Mouse (Mus musculus) thymus, adult 2 months (tissue): ENCODE data around the gene Kif4. TPM values are rescaled to one million over a fixed set of nuclear protein-coding genes. Genes with fewer than 3 reads are reported as not detected.

Experiments
- DNase-seq: peaks from one replicate; pipeline ENCODE4 v3.0.0; 2021
- H3K27ac ChIP-seq: fragments of 200-500 bp; 2 replicates; pipeline ENCODE4 v1.5.1; 2012; ENCODE audit warnings: low read length, control low read depth; ENCODE audit not compliant: control insufficient read depth, insufficient read depth
- H3K27me3 ChIP-seq: fragments of 200-500 bp; 2 replicates; pipeline ENCODE4 v1.6.1; 2012; ENCODE audit warnings: mild to moderate bottlenecking, low read length, moderate library complexity, mixed read lengths; ENCODE audit not compliant: control insufficient read depth, insufficient read depth
- H3K36me3 ChIP-seq: fragments of 200-500 bp; 2 replicates; pipeline ENCODE4 v1.6.1; 2012; ENCODE audit warnings: mild to moderate bottlenecking, low read length, moderate library complexity; ENCODE audit not compliant: control insufficient read depth, insufficient read depth
- H3K4me1 ChIP-seq: fragments of 200-500 bp; replicated peaks from 2 replicates; pipeline ENCODE4 v1.6.1; 2012; ENCODE audit warnings: low read length; ENCODE audit not compliant: control insufficient read depth, insufficient read depth
- H3K4me3 ChIP-seq: fragments of 200-500 bp; 2 replicates; pipeline ENCODE4 v1.5.1; 2012; ENCODE audit warnings: mild to moderate bottlenecking, low read length, control low read depth, moderate library complexity; ENCODE audit not compliant: control insufficient read depth, insufficient read depth
- CTCF ChIP-seq: fragments of 200-500 bp; IDR thresholded peaks from 2 replicates; pipeline ENCODE4 v1.5.1; 2012; ENCODE audit warnings: mild to moderate bottlenecking, control low read depth, low read length, moderate library complexity, borderline replicate concordance; ENCODE audit not compliant: control insufficient read depth, poor library complexity, insufficient read depth; ENCODE audit errors: extremely low read depth
- POLR2A ChIP-seq: fragments of 200-500 bp; IDR thresholded peaks from 2 replicates; pipeline ENCODE4 v1.6.1; 2012; ENCODE audit warnings: mild to moderate bottlenecking, low read length, control low read depth, moderate library complexity; ENCODE audit not compliant: control insufficient read depth, poor library complexity, insufficient read depth; ENCODE audit errors: extremely low read depth
- WGBS: fragments of 180-500 bp; shearing (Covaris S2); methylation state at CpG from one replicate; pipeline ENCODE4 v1.1.7; 2018; 5-methylcytosine and 5-hydroxymethylcytosine counted together
- polyA plus RNA-seq: library from polyadenylated mRNA; depleted of rRNA; stranded (reverse); fragments of >200 nt; gene quantifications from 2 replicates; pipeline ENCODE4 v1.2.3, GENCODE M21; 2012

Kif4 gene
- polyA plus RNA-seq, 1 experiment = 6.3 TPM

DNA sequence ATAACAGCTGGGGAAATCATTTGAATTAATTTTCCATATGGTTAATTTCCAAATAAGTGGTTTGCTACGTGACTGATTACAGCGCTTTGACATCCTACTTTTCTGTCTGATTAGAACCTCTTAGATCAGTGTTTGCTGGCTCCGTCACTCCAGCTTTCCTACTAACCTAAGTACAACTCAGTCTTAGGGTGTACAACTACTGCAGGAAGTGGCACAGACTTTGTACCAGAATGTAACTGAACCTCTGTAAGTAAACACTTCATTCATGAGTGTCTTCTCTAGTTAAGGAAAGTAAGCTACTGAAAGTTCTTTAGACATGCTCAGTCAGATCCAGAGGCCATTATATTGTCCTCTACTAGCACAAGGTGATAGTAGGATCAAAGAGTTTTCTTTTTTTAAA, 52.7 kb downstream of the Kif4 start:
- Histone ChIP-seq H3K36me3 (peaks cover 13% of the 10 kb centered on the region; the same call in 1 of the 2 replicates), H3K4me3 (no peak overlapping the region)

DNA sequence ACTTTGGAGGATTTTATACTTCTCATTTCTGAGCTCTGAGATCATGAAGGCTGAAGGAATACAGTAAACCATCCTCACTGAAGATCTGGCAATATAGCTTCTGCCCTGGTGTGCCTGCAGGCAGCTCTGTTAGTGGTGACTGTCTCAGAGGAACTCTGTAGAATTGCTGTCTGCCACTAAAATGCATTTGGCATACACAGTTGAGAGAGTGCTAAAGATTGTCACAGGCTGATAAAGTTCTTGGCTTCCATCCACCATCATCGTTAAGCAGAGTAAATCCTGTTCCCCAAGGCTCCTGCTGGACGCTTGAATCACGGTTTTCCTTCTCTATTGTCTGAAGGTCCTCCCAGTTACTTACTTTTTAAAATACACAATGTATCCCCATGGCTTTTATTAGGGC, 61.0 kb downstream of the Kif4 start:
- H3K36me3 ChIP-seq = peaks cover 6% of the 10 kb centered on the region; the same call in 1 of the 2 replicates
- no peak for TF ChIP-seq POLR2A
- no peak for TF ChIP-seq CTCF
- H3K27ac ChIP-seq = no peak overlapping the region
- 90% methylated on average over 3 of the region's 3 CpGs for WGBS
- no peak overlapping the region for H3K4me3 ChIP-seq
- no peaks in the 10 kb centered on the region for H3K4me1 ChIP-seq
- no peak for DNase-seq
- no peaks in the 10 kb centered on the region for H3K27me3 ChIP-seq

More for the DNA sequence above, 52.7 kb downstream of the Kif4 start:
- Histone ChIP-seq H3K27ac (no peak overlapping the region), H3K4me1 (no peaks in the 10 kb centered on the region), H3K27me3 (no peaks in the 10 kb centered on the region)
- no peak for DNase-seq
- TF ChIP-seq CTCF = no peak
- TF ChIP-seq POLR2A = no peak
- 94% methylated on average over 3 of the region's 3 CpGs for WGBS

DNA sequence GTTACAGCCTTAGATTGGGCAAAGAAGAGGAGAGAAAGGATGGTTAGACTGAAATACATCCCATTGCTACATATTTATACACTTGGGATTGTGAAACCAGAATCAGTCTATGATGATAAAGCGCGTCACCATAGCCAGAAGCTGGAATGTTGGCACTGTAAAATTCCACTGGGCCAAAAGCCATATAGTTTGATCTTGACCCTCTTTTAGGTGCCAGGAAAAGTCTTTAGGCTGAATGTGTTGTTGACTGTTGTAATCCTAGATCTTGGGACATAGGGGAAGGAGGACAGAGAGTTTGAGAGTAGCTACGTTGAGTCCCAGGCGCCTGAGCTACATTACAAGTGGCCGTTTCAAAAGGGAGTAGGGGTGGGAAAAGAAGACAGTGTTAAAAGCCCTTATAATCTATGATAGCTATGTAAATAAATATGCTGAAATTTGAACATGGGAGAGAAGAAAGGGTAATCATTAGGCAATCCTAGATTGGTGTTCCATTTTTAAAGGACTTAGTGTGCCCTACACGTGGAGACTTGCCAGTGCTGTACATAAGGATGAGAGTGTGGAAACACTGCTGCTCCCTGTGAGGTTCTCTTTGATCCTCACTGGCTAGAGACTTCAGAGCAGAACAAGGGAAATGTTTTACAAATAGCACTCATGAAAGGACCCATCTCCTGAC, 62.0 kb downstream of the Kif4 start:
- 96% methylated on average over 6 of the region's 6 CpGs for WGBS
- Histone ChIP-seq H3K36me3 (peaks cover 6% of the 10 kb centered on the region; the same call in 1 of the 2 replicates), H3K4me3 (no peak overlapping the region), H3K4me1 (no peaks in the 10 kb centered on the region), H3K27me3 (no peaks in the 10 kb centered on the region), H3K27ac (no peak overlapping the region)
- no peak for DNase-seq
- TF ChIP-seq POLR2A = no peak
- TF ChIP-seq CTCF = no peak

DNA sequence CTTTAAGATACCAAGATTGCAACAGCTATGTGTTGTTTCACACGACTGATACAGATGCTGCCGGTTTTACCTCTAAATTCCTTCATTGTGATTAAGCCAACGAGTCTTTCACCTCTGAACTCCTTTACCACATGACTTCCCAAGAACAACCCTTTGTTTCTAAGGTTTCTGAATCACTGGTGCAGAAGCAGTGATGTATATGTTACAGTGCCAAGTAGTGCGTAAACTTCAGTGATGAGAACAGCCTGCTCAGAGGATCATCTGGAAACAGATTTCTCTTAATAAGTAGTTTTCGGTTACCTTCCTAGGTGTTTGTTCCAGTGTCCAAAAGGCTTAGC, 62.5 kb downstream of the Kif4 start:
- H3K27me3 ChIP-seq = no peaks in the 10 kb centered on the region
- 95% methylated on average over 5 of the region's 5 CpGs for WGBS
- no peak overlapping the region for H3K27ac ChIP-seq
- H3K4me1 ChIP-seq = no peaks in the 10 kb centered on the region
- H3K36me3 ChIP-seq = peaks cover 6% of the 10 kb centered on the region; the same call in 1 of the 2 replicates
- H3K4me3 ChIP-seq = no peak overlapping the region
- TF ChIP-seq CTCF = no peak
- TF ChIP-seq POLR2A = no peak
- no peak for DNase-seq

DNA sequence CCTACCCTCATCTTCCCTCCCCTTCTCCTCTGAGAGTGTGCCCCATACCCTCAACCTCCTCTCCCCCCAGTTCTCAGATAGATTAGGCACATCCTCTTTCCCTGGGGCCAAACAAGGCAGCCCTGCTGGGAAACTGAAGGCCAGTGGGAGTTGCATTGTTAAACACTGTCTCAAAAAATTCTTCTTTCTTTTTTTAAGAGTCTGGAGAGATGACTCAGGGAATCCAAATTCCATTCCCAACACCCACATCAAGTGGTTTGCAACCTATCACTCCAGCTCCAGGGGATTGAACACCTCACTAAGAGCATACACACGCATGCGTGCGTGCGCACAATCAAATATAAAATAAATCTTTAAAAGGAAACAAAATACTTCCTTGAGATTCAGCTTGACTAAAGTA, 71.2 kb downstream of the Kif4 start:
- over 99% methylated on average over 4 of the region's 4 CpGs for WGBS

DNA sequence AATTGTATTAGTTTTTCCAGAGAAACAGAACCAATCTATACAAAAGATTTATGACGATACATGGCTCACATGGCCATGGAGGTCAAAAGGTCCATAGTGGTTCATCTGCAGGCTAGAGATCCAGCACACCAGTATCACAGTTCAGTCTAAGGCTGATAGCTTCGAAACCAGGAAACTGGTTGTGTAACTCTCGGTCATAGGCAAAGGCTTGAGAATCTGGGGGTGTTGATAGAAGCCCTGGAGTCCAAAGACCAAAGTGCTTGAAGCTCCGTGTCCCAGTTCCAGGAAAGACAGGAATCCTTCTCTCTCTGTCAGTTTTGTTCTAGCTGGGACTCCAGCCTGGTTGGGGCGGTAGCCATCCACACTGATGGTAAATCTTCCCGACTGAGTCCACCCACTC, 82.5 kb downstream of the Kif4 start:
- no peak for TF ChIP-seq CTCF
- no peak for TF ChIP-seq POLR2A
- 98% methylated on average over 6 of the region's 6 CpGs for WGBS
- DNase-seq = no peak
- Histone ChIP-seq H3K27me3 (no peaks in the 10 kb centered on the region), H3K4me3 (no peak overlapping the region), H3K27ac (no peak overlapping the region), H3K36me3 (peaks cover 14% of the 10 kb centered on the region), H3K4me1 (no peaks in the 10 kb centered on the region)

More for the DNA sequence above, 71.2 kb downstream of the Kif4 start:
- H3K4me1 ChIP-seq = no peaks in the 10 kb centered on the region
- no peak overlapping the region for H3K4me3 ChIP-seq
- DNase-seq = no peak
- H3K27me3 ChIP-seq = no peaks in the 10 kb centered on the region
- H3K27ac ChIP-seq = no peak overlapping the region
- TF ChIP-seq POLR2A (no peak), CTCF (no peak)
- H3K36me3 ChIP-seq = peaks cover 10% of the 10 kb centered on the region
